Mouse (Mus musculus): ENCODE results near the gene Btnl1. TPM values are rescaled to one million over a fixed set of nuclear protein-coding genes. Genes with fewer than 3 reads are reported as not detected.
A peak's percentile ranks its signal among the peaks of the same experiment; 100 is the strongest.

Btnl1 gene
- polyA plus RNA-seq, 2 experiments = not detected

DNA sequence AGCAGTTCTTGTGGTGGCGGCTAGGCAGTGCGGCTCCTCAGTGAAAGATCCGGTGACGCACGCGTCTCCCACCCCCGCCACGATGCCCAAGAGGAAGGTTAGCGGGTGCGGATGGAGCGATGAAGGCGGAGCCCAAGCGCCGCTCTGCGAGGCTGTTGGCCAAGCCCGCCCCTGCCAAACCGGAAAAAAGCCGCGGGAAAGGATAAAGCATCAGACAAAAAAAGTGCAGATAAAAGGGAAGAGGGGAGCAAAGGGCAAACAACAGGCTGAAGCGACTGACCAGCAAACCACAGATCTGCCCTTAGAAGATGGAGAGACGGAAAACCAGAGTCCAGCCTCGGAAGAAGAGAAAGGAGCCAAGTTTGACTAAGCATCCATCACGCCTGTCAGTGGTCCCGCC is 15.4 kb downstream of the Btnl1 start:
- 4% methylated on average over 24 of the region's 24 CpGs for WGBS (ENCODE audit: insufficient replicate concordance)
- DNase-seq (ENCODE audit: low read depth in 3 of 3, low spot score in 3 of 3) = no peak
- no peak overlapping the region for H3K9ac ChIP-seq (replicated peaks)
- no peak overlapping the region for H3K27ac ChIP-seq
- H3K4me3 ChIP-seq (ENCODE audit: insufficient read depth in 1 of 2, low read depth in 2 of 2, low read length in 2 of 2) = no peak overlapping the region; a peak in 1 of 4 replicates
- no peaks in the 10 kb centered on the region for H3K9me3 ChIP-seq (ENCODE audit: control insufficient read depth, low read length)
- no peaks in the 10 kb centered on the region for H3K36me3 ChIP-seq (replicated peaks; ENCODE audit: control insufficient read depth, insufficient read depth, low read depth)
- peaks cover 0 to 3% of the 10 kb centered on the region in 2 experiments; a peak in 1 of 4 replicates for H3K4me1 ChIP-seq (replicated peaks; ENCODE audit: control insufficient read depth in 2 of 2, insufficient read depth in 2 of 2, low read length in 1 of 2)
- TF ChIP-seq CTCF (IDR thresholded peaks at IDR 0.05; ENCODE audit: low read depth) (no peak), EP300 (IDR thresholded peaks at IDR 0.05; ENCODE audit: low read depth) (no peak)
- peak overlapping the region; percentile 28; the same call in 1 of the 2 replicates for H3K4me2 ChIP-seq (ENCODE audit: low read depth)
- peaks cover 11% of the 10 kb centered on the region for H3K27me3 ChIP-seq (ENCODE audit: control insufficient read depth, insufficient read depth, low read length)
- ATAC-seq (ENCODE audit: insufficient read depth) = no peak

DNA sequence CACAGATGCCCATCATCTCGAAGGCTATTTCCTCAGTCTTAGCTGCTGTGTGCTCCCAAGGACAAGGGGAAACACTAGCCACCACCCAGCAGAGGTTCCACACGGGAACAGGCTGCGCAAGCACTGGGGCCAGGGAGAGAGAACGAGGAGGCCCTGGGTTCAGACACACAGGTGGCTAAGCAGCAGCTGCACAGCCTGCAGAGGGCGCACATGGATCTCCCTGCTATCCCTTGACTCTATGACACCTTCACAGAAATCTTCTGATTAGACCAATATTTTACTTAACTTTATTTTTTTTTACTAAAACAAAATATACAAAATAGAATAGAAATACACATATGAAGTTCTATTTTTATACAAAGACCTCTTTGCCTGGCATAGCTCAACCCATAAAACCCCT is 20.4 kb downstream of the Btnl1 start:
- H3K27ac ChIP-seq = no peak overlapping the region
- no peaks in the 10 kb centered on the region for H3K4me1 ChIP-seq (replicated peaks; ENCODE audit: control insufficient read depth in 2 of 2, insufficient read depth in 2 of 2, low read length in 1 of 2)
- no peak for TF ChIP-seq EP300 (IDR thresholded peaks at IDR 0.05; ENCODE audit: low read depth)
- TF ChIP-seq CTCF (IDR thresholded peaks at IDR 0.05; ENCODE audit: low read depth) = peak; percentile 40; the same call in 1 of the 2 replicates
- H3K4me2 ChIP-seq (ENCODE audit: low read depth) = no peak overlapping the region
- H3K9ac ChIP-seq (replicated peaks) = no peak overlapping the region
- H3K36me3 ChIP-seq (replicated peaks; ENCODE audit: control insufficient read depth, insufficient read depth, low read depth) = no peaks in the 10 kb centered on the region
- WGBS (ENCODE audit: insufficient replicate concordance) = 56% methylated on average over 5 of the region's 5 CpGs
- H3K9me3 ChIP-seq (ENCODE audit: control insufficient read depth, low read length) = no peaks in the 10 kb centered on the region
- peaks cover 3% of the 10 kb centered on the region; the same call in 1 of the 2 replicates for H3K27me3 ChIP-seq (ENCODE audit: control insufficient read depth, insufficient read depth, low read length)
- no peak overlapping the region for H3K4me3 ChIP-seq (ENCODE audit: insufficient read depth in 1 of 2, low read depth in 2 of 2, low read length in 2 of 2)
- ATAC-seq (ENCODE audit: insufficient read depth) (no peak), DNase-seq (ENCODE audit: low read depth in 3 of 3, low spot score in 3 of 3) (no peak)

DNA sequence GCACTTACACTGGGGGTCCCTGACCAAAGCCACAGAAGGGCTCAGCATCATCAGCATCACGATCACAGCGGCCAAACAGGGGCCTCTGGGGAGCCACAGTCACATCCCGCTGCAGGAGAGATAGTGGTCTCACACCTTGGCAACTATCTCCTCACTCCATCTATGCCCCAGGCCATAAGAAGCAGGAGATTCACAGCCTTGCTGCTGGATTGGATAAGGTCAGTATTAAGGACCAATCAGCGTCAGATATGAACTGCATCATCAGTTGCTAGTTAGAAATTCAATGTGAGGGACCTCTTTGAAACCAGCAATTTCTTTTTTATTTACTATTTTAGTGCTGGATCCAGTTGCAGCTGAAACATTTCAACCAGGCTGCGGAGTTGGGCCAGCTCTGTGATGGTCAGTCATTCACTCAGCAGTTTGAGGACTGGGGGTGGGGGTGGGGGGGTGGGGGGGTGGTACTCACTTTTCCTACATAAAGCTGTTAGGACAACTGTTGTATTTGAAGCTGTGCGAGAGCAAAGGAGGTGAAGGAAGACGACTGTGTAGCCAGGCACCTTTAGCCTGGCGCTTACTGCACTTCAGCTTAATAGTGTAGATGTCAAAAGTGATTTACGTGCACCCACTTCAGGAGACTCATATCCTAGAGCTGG is 21.3 kb downstream of the Btnl1 start:
- H3K4me3 ChIP-seq (ENCODE audit: insufficient read depth in 1 of 2, low read depth in 2 of 2, low read length in 2 of 2) = peak overlapping the region in 1 of 2 experiments; percentile 51; a peak in 2 of 4 replicates
- H3K27ac ChIP-seq = no peak overlapping the region
- no peaks in the 10 kb centered on the region for H3K36me3 ChIP-seq (replicated peaks; ENCODE audit: control insufficient read depth, insufficient read depth, low read depth)
- H3K27me3 ChIP-seq (ENCODE audit: control insufficient read depth, insufficient read depth, low read length) = peaks cover 2% of the 10 kb centered on the region; the same call in 1 of the 2 replicates
- no peaks in the 10 kb centered on the region for H3K9me3 ChIP-seq (ENCODE audit: control insufficient read depth, low read length)
- H3K9ac ChIP-seq (replicated peaks) = no peak overlapping the region
- ATAC-seq (ENCODE audit: insufficient read depth) (no peak), DNase-seq (ENCODE audit: low read depth in 3 of 3, low spot score in 3 of 3) (peak; percentile 41 to 46 (median 42))
- TF ChIP-seq CTCF (IDR thresholded peaks at IDR 0.05; ENCODE audit: low read depth) = no peak
- TF ChIP-seq EP300 (IDR thresholded peaks at IDR 0.05; ENCODE audit: low read depth) = no peak
- peak overlapping the region; percentile 64 for H3K4me2 ChIP-seq (ENCODE audit: low read depth)
- WGBS (ENCODE audit: insufficient replicate concordance) = 16% methylated on average over 9 of the region's 9 CpGs
- H3K4me1 ChIP-seq (replicated peaks; ENCODE audit: control insufficient read depth in 2 of 2, insufficient read depth in 2 of 2, low read length in 1 of 2) = no peaks in the 10 kb centered on the region

DNA sequence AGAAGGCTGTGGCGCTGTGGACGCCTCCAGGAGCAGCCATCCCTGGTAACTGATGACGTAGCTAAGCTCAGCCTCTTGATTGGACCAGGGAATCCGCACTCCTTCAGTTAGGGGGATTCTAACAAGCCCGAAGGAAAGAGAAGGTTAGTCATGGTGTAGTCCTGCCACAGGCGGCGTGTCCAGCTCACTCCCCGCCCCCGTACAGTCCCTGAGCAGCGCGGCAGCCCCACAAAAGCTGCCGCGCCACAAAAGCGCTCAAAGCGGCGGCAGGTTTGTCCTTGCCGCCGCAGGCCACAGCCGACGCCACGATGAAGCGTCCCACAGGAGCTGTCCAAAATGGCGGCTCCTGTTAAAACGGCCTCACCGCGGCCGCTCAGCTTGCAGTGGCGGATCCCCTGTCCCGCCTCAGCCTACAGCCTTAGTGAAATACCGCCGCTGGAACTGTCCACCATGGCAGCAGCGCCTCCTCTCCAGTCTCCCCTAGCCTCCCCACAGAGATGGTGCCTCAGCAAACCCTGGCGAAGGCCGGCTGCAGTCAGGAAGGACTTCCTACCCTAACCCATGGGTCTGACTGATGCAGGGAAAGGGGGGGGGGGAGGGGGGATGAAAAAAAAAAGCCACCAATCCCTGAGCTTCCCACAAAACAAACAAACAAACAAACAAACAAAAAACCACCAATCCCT is 21.9 kb downstream of the Btnl1 start, which contains the start of gene BC051142:
Gene BC051142, plus strand, starts transcription at position 110 of the 683 bp plus-strand sequence.
- no peaks in the 10 kb centered on the region for H3K9me3 ChIP-seq (ENCODE audit: control insufficient read depth, low read length)
- no peaks in the 10 kb centered on the region for H3K4me1 ChIP-seq (replicated peaks; ENCODE audit: control insufficient read depth in 2 of 2, insufficient read depth in 2 of 2, low read length in 1 of 2)
- no peak for TF ChIP-seq CTCF (IDR thresholded peaks at IDR 0.05; ENCODE audit: low read depth)
- no peak for TF ChIP-seq EP300 (IDR thresholded peaks at IDR 0.05; ENCODE audit: low read depth)
- peak; percentile 22 to 27 (median 26) for DNase-seq (ENCODE audit: low read depth in 3 of 3, low spot score in 3 of 3)
- H3K27ac ChIP-seq = no peak within 1 kb of the TSS
- peak; percentile 77 for ATAC-seq (ENCODE audit: insufficient read depth)
- peak within 1 kb of the TSS; percentile 43 to 51 for H3K4me3 ChIP-seq (ENCODE audit: insufficient read depth in 1 of 2, low read depth in 2 of 2, low read length in 2 of 2)
- WGBS (ENCODE audit: insufficient replicate concordance) = 8% methylated on average over 34 of the region's 34 CpGs
- H3K27me3 ChIP-seq (ENCODE audit: control insufficient read depth, insufficient read depth, low read length) = peaks cover 2% of the 10 kb centered on the region; the same call in 1 of the 2 replicates
- H3K36me3 ChIP-seq (replicated peaks; ENCODE audit: control insufficient read depth, insufficient read depth, low read depth) = no peaks in the 10 kb centered on the region
- H3K4me2 ChIP-seq (ENCODE audit: low read depth) = peak within 1 kb of the TSS; percentile 64
- H3K9ac ChIP-seq (replicated peaks) = no peak within 1 kb of the TSS

DNA sequence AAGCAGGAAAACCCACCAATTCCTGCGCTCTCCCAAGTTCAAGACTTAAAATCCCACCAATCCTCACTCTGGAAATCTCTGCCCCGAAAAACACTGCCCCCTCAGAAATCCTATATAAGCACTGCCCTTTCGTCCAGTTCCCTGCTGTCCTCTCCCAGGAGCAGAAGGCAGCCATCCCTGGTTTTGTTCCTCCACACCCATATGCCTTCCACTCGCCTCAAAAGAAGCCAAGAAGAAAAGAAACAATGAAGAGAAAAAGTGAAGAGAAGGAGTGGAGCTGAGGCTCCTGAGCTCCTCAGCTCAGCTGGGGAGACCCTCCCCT is 22.4 kb downstream of the Btnl1 start:
- H3K4me1 ChIP-seq (replicated peaks; ENCODE audit: control insufficient read depth in 2 of 2, insufficient read depth in 2 of 2, low read length in 1 of 2) = no peaks in the 10 kb centered on the region
- no peaks in the 10 kb centered on the region for H3K9me3 ChIP-seq (ENCODE audit: control insufficient read depth, low read length)
- no peak overlapping the region for H3K9ac ChIP-seq (replicated peaks)
- H3K4me3 ChIP-seq (ENCODE audit: insufficient read depth in 1 of 2, low read depth in 2 of 2, low read length in 2 of 2) = no peak overlapping the region
- H3K4me2 ChIP-seq (ENCODE audit: low read depth) = no peak overlapping the region; the same call in 1 of the 2 replicates
- DNase-seq (ENCODE audit: low read depth in 3 of 3, low spot score in 3 of 3) (no peak), ATAC-seq (ENCODE audit: insufficient read depth) (no peak)
- WGBS (ENCODE audit: insufficient replicate concordance) = 42% methylated on average over 4 of the region's 4 CpGs
- no peaks in the 10 kb centered on the region for H3K36me3 ChIP-seq (replicated peaks; ENCODE audit: control insufficient read depth, insufficient read depth, low read depth)
- no peak for TF ChIP-seq EP300 (IDR thresholded peaks at IDR 0.05; ENCODE audit: low read depth)
- TF ChIP-seq CTCF (IDR thresholded peaks at IDR 0.05; ENCODE audit: low read depth) = no peak
- H3K27ac ChIP-seq = no peak overlapping the region
- H3K27me3 ChIP-seq (ENCODE audit: control insufficient read depth, insufficient read depth, low read length) = peaks cover 2% of the 10 kb centered on the region; the same call in 1 of the 2 replicates
